Mouse (Mus musculus): ENCODE data around the gene Ubp1. TPM values are rescaled to one million over a fixed set of nuclear protein-coding genes. Genes with fewer than 3 reads are reported as not detected.

The Ubp1 gene
- polyA plus RNA-seq (2012; rRNA removed; ENCODE audit: low replicate concordance): 55.6 and 76.8 TPM in 2 replicates

DNA sequence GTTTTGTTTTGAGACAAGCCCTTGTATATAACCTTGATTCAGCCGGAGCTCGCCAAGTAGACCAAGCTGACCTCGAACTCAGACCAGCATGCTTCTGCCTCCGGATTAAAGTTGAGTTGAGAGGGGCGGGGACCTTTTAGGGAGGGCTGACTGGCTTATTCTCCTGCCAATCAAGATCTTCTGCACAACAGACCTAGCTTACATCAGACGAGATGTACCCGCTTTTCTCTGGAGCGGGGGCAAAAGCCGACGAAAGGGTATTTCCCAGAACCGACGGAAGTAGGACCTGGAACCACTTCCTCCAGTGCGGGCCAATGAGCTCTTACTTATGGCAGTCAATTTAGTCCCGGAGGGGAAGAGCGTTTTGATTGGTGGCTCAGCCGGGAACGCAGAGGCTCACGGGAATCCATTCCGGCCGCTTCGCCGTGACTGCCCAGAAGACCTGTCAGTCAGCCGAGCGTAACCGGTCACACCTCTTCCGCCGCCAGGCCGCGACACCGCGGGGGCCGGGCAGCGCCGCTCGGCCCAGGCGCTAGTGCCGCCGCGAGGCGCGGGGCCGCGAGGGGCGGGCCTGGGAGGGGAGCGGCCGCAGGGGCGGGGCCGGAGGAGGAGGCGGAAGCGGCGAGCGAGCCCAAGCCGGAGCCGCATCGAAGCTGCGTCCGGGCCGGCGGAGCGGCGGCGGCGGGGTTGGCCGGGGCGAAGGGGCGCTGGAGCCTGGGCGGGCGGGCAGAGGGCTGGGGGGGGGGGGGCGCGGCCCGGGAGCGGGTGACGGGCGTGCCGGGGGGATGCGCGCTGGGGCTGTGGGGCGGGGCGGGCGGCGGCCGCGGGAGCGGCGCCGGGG, at the start of gene Ubp1:
TSS of gene Ubp1 (plus strand) at position 401 of the 841 bp plus-strand sequence.

Other genes with a start within 250 kb of the Ubp1 start
- gene Pdcd6ip, start 222.7 kb upstream of the Ubp1 start, polyA plus RNA-seq (2012; rRNA removed; ENCODE audit: low replicate concordance): 71.6 and 77.3 TPM in 2 replicates
- gene Clasp2, start 189.5 kb upstream of the Ubp1 start, polyA plus RNA-seq (2012; rRNA removed; ENCODE audit: low replicate concordance): 11.5 and 14.6 TPM in 2 replicates
- 2.3 and 3.5 TPM in 2 replicates for gene Fbxl2, start 115.3 kb downstream of the Ubp1 start, polyA plus RNA-seq (2012; rRNA removed; ENCODE audit: low replicate concordance)
- 0.60 and 0.77 TPM in 2 replicates for gene Susd5, start 126.2 kb downstream of the Ubp1 start, polyA plus RNA-seq (2012; rRNA removed; ENCODE audit: low replicate concordance)

All from subcutaneous adipose tissue, adult 2 months (tissue).